Mouse (Mus musculus) midbrain, embryonic 10.5 days (tissue): ENCODE measurements around the gene Prrg1. TPM values are rescaled to one million over a fixed set of nuclear protein-coding genes. Genes with fewer than 3 reads are reported as not detected.

ENCODE experiments used
- DNase-seq: peaks from one replicate; pipeline ENCODE4 v3.0.0-alpha.2; 2017; ENCODE audit warnings: low spot score
- H3K27ac ChIP-seq: fragments of 300-500 bp; sonication (generic); replicated peaks from 2 replicates; pipeline ENCODE4 v1.5.1; 2016; ENCODE audit warnings: mild to moderate bottlenecking
- H3K27me3 ChIP-seq: fragments of 300-500 bp; sonication (generic); 2 replicates; pipeline ENCODE4 v1.6.1; 2016; ENCODE audit warnings: low read depth, mild to moderate bottlenecking; ENCODE audit not compliant: poor library complexity, severe bottlenecking
- H3K36me3 ChIP-seq: fragments of 300-500 bp; sonication (generic); 2 replicates; pipeline ENCODE4 v1.6.1; 2016; ENCODE audit warnings: mild to moderate bottlenecking, moderate library complexity
- H3K4me1 ChIP-seq: fragments of 300-500 bp; sonication (generic); 2 replicates; pipeline ENCODE4 v1.6.1; 2016
- H3K4me3 ChIP-seq: fragments of 300-500 bp; sonication (generic); 2 replicates; pipeline ENCODE4 v1.5.1; 2016; ENCODE audit warnings: mild to moderate bottlenecking, moderate library complexity
- H3K9me3 ChIP-seq: fragments of 300-500 bp; sonication (generic); replicated peaks from 2 replicates; pipeline ENCODE4 v1.6.1; 2016; ENCODE audit warnings: mild to moderate bottlenecking
- WGBS: fragments of 180-500 bp; shearing (Covaris S2); methylation state at CpG from one replicate; pipeline ENCODE4 v1.1.7; 2016; 5-methylcytosine and 5-hydroxymethylcytosine counted together
- polyA plus RNA-seq: library from polyadenylated mRNA; unstranded; fragments of >200 nt; fragmentation: Nextera tagmentation; extraction: Ambion mirVana; gene quantifications from 2 replicates; pipeline ENCODE4 v1.2.1, GENCODE M21; 2016

Prrg1 gene
- 5.4 and 5.7 TPM in 2 replicates for polyA plus RNA-seq

GRCm38 (mm10) chrX:78583202-78584004, at the start of gene Prrg1:
Prrg1 (minus strand) TSS chrX:78583896.
- Histone ChIP-seq H3K9me3 (0 out of 2 replicates have a peak, but pooled peaks cover 6% of the 10 kb centered on the region), H3K36me3 (no peaks in the 10 kb centered on the region), H3K27me3 (no peaks in the 10 kb centered on the region), H3K4me3 (peak within 1 kb of the TSS; percentile 60), H3K4me1 (no peaks in the 10 kb centered on the region), H3K27ac (peak within 1 kb of the TSS; percentile 85)
- 19% methylated on average over 36 of the region's 36 CpGs for WGBS
- peak; percentile 78 for DNase-seq

GRCm38 (mm10) chrX:78605814-78606213, 22.1 kb upstream of the Prrg1 start:
- no peak for DNase-seq
- 75% methylated on average over 2 of the region's 2 CpGs for WGBS
- Histone ChIP-seq H3K9me3 (no peaks in the 10 kb centered on the region), H3K27ac (no peak overlapping the region), H3K4me3 (no peak overlapping the region), H3K27me3 (no peaks in the 10 kb centered on the region), H3K4me1 (no peaks in the 10 kb centered on the region), H3K36me3 (no peaks in the 10 kb centered on the region)

DNA sequence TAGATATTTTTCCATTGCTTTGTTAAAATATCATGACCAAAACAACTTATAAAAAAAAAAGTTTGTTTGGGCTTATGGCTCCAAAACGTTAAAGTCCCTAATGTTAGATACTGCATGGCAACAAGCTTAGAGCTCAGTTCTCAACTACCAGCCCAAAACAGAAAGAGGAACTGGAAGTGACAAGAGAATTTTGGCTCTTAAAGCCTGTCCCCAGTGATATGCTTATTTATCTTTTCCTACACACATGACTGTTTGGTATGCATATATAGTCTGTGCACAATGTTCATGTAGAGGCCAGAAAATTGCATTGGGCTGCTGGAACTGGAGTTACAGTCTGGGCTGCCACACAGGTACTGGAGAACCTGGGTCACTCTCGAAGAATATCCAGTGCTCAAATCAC, 9.4 kb upstream of the Prrg1 start:
- DNase-seq = no peak
- H3K4me1 ChIP-seq = no peaks in the 10 kb centered on the region
- no peaks in the 10 kb centered on the region for H3K36me3 ChIP-seq
- no peaks in the 10 kb centered on the region for H3K27me3 ChIP-seq
- H3K4me3 ChIP-seq = no peak overlapping the region
- H3K27ac ChIP-seq = no peak overlapping the region
- WGBS = 70% methylated on average over 2 of the region's 2 CpGs
- 0 out of 2 replicates have a peak, but pooled peaks cover 3% of the 10 kb centered on the region for H3K9me3 ChIP-seq

DNA sequence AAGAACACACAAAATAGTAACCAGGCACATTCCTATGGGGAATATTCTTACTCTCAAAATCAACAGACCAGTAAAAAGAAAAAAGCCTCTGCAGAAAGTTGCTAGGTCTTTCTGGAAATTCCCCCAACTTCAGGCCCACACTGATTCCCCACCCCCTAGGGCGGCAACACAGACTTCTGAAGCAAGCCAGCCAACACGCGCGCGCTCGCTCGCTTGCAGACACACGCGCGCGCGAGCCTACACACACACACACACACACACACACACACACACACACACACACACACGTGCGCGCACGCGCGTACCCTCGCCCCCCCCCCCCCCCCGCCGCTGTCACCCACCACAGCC, 868 bp downstream of the Prrg1 start:
- Histone ChIP-seq H3K9me3 (0 out of 2 replicates have a peak, but pooled peaks cover 6% of the 10 kb centered on the region), H3K4me1 (no peaks in the 10 kb centered on the region), H3K4me3 (peak overlapping the region; percentile 60), H3K27me3 (no peaks in the 10 kb centered on the region), H3K27ac (peak overlapping the region; percentile 85), H3K36me3 (no peaks in the 10 kb centered on the region)
- 26% methylated on average over 12 of the region's 21 CpGs for whole genome bisulfite sequencing
- peak; percentile 43 for DNase-seq

DNA sequence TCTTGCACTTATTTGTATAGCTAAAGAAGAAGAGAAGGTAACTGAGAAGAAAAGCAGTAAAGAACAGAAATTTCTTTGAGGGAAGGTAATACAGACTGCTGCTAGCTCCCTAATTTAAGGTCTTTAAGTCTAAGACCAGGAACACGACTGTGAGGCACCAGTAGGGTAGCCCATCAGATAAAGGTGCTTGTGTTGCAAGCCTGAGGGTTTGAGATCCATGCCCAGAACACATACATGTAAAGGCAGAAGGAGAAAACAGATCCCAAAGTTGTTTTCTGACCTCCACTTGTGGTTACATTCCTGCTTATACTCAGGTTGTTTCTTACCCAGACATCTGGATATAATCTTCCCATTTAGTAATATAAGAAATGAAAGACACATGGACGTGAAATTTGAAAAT, 20.2 kb downstream of the Prrg1 start:
- Histone ChIP-seq H3K27me3 (no peaks in the 10 kb centered on the region), H3K4me3 (no peak overlapping the region), H3K9me3 (no peaks in the 10 kb centered on the region), H3K36me3 (no peaks in the 10 kb centered on the region), H3K27ac (no peak overlapping the region), H3K4me1 (no peaks in the 10 kb centered on the region)
- 60% methylated on average over 2 of the region's 2 CpGs for WGBS
- no peak for DNase-seq

DNA sequence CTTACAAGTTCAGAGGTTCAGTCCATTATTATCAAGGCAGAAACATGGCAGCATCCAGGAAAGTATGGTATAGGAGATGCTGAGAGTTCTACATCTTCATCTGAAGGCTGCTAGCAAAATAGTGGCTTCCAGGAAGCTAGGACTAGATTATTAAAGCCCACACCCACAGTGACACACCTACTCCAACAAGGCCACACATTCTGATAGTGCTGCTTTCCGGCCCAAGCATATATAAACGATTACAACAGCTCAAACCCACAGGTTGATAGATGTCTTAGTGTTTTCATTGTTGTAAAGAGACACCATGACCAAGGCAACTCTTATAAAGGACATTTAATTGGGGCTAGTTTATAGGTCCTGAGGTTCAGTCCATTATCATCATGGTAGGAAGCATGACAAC, 30.3 kb downstream of the Prrg1 start:
- Histone ChIP-seq H3K9me3 (no peaks in the 10 kb centered on the region; the same call in 1 of the 2 replicates), H3K4me3 (no peak overlapping the region), H3K4me1 (no peaks in the 10 kb centered on the region), H3K36me3 (no peaks in the 10 kb centered on the region), H3K27me3 (no peaks in the 10 kb centered on the region), H3K27ac (no peak overlapping the region)
- DNase-seq = no peak
- WGBS = 92% methylated on average over 2 of the region's 2 CpGs

GRCm38 (mm10) chrX:78552704-78553103, 31.0 kb downstream of the Prrg1 start:
- no peak for DNase-seq
- no peak overlapping the region for H3K27ac ChIP-seq

GRCm38 (mm10) chrX:78547696-78548095, 36.0 kb downstream of the Prrg1 start:
- no peak for DNase-seq

More at GRCm38 (mm10) chrX:78552704-78553103, 31.0 kb downstream of the Prrg1 start:
- no peaks in the 10 kb centered on the region for H3K27me3 ChIP-seq
- H3K9me3 ChIP-seq = no peaks in the 10 kb centered on the region; the same call in 1 of the 2 replicates
- 69% methylated on average over 1 of the region's 1 CpGs for WGBS
- no peak overlapping the region for H3K4me3 ChIP-seq
- H3K4me1 ChIP-seq = no peaks in the 10 kb centered on the region
- no peaks in the 10 kb centered on the region for H3K36me3 ChIP-seq

DNA sequence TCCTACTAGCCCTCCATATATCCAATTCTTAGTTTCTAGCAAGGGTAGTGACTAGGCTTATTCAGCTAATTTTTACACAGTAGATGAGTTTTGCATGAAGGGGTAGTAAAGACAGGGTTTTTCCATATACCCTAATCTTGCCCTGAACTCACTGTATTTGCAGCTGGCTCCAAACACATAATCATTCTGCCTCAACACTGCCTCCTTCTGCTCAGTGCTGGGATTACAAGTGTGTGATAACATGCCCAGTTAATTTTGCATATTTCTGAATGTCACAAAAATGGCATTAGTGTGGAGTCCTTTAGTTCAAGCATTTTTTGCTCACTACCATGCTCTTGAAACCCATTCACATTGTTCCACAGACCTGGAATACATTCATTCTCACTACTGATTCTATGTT, 44.0 kb downstream of the Prrg1 start:
- no peaks in the 10 kb centered on the region for H3K36me3 ChIP-seq
- no peak overlapping the region for H3K27ac ChIP-seq
- no peaks in the 10 kb centered on the region for H3K27me3 ChIP-seq
- no peaks in the 10 kb centered on the region for H3K9me3 ChIP-seq
- no peak overlapping the region for H3K4me3 ChIP-seq
- no peaks in the 10 kb centered on the region for H3K4me1 ChIP-seq
- DNase-seq = no peak

More at GRCm38 (mm10) chrX:78547696-78548095, 36.0 kb downstream of the Prrg1 start:
- no peak overlapping the region for H3K4me3 ChIP-seq
- no peak overlapping the region for H3K27ac ChIP-seq
- no peaks in the 10 kb centered on the region for H3K4me1 ChIP-seq
- no peaks in the 10 kb centered on the region for H3K36me3 ChIP-seq
- no peaks in the 10 kb centered on the region for H3K9me3 ChIP-seq
- no peaks in the 10 kb centered on the region for H3K27me3 ChIP-seq
- 74% methylated on average over 1 of the region's 1 CpGs for WGBS

DNA sequence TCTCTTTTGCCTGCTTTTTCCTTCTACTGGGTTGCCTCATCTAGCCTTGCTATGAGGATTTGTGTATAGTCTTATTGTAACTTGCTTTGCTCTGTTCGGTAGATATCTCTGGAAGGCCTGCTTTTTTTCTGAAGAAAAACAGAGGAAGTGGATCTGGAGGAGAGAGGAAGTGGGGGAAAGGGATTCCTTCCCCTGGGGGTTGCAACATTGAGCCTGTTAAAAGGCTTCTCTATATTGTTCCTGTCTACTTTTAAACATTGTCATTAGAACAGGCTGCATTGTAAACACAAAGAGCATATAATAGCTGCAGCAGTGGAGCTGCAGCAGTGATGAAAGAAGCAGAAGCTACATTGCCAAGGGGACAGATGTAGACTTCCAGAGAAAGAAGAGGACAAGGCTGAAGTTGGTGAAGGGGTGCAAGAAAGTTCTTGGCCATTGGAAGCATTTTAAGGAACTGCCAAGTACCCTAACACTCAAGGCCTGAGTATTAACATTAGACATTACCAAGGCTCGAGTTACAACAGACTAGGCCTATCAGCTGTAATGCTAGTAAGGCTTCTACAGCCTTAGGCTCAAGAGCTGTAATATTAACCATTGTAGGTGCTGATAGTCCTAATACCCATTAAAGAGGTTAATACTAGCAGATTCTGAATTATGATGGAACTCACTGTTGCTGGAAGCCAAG, 44.9 kb downstream of the Prrg1 start:
- Histone ChIP-seq H3K27me3 (no peaks in the 10 kb centered on the region), H3K4me3 (no peak overlapping the region), H3K36me3 (no peaks in the 10 kb centered on the region), H3K9me3 (no peaks in the 10 kb centered on the region), H3K27ac (no peak overlapping the region), H3K4me1 (no peaks in the 10 kb centered on the region)
- 87% methylated on average over 2 of the region's 2 CpGs for WGBS
- DNase-seq = no peak

- H3K4me1 ChIP-seq = no peaks in the 10 kb centered on the region
- WGBS = 93% methylated on average over 2 of the region's 2 CpGs
Observed at GRCm38 (mm10) chrX:78518301-78518700, 65.4 kb downstream of the Prrg1 start.

DNA sequence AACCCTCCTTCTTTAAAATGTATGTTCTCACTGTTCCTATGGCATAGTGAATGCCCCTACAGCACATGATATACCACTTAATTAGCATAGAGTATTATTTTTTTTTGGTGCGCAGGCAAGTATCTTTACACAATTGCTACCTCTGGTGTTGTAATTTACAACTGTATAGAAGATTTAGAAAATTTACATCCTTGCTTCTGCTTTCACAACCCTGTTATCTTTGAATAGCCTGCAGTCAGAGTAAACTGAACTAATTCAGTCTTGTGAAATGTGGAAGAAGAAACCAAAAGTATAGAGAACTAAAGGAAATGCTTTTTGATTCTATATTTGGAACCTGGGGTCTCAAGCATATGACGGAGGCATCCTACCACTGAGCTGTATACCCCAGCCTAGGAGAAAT, 100.7 kb downstream of the Prrg1 start:
- 89% methylated on average over 2 of the region's 2 CpGs for WGBS
- no peaks in the 10 kb centered on the region for H3K27me3 ChIP-seq
- H3K4me3 ChIP-seq = no peak overlapping the region
- no peaks in the 10 kb centered on the region for H3K4me1 ChIP-seq
- DNase-seq = no peak
- no peaks in the 10 kb centered on the region for H3K36me3 ChIP-seq
- no peaks in the 10 kb centered on the region for H3K9me3 ChIP-seq
- H3K27ac ChIP-seq = no peak overlapping the region

More at GRCm38 (mm10) chrX:78518301-78518700, 65.4 kb downstream of the Prrg1 start:
- no peaks in the 10 kb centered on the region for H3K36me3 ChIP-seq
- no peak for DNase-seq
- H3K9me3 ChIP-seq = no peaks in the 10 kb centered on the region
- no peak overlapping the region for H3K27ac ChIP-seq
- H3K27me3 ChIP-seq = no peaks in the 10 kb centered on the region
- no peak overlapping the region for H3K4me3 ChIP-seq

GRCm38 (mm10) chrX:78479710-78480109, 104.0 kb downstream of the Prrg1 start:
- 74% methylated on average over 3 of the region's 3 CpGs for WGBS
- no peak for DNase-seq

More at GRCm38 (mm10) chrX:78479710-78480109, 104.0 kb downstream of the Prrg1 start:
- Histone ChIP-seq H3K27me3 (no peaks in the 10 kb centered on the region), H3K36me3 (no peaks in the 10 kb centered on the region), H3K9me3 (no peaks in the 10 kb centered on the region), H3K4me1 (no peaks in the 10 kb centered on the region), H3K27ac (no peak overlapping the region), H3K4me3 (no peak overlapping the region)
